Mouse (Mus musculus) forebrain, postnatal 0 days (tissue): ENCODE data around the gene Serpinb9b. TPM values are rescaled to one million over a fixed set of nuclear protein-coding genes. Genes with fewer than 3 reads are reported as not detected.
"Not testable (repeated sequence)": the region's sequence is repeated elsewhere in the genome, so short reads cannot be mapped to it uniquely, and the experiment has no call there.

ENCODE experiments used
- ATAC-seq: fragments of 200-750 bp; cut with Nextera tagmentation; 2 replicates; pipeline ENCODE4 v1.8.0; 2017; ENCODE audit warnings: mild to moderate bottlenecking, moderate library complexity
- DNase-seq: peaks from one replicate; pipeline ENCODE4 v3.0.0-alpha.2; 2015
- H3K27ac ChIP-seq: fragments of 300-500 bp; sonication (generic); 2 replicates; pipeline ENCODE4 v1.5.1; 2014; ENCODE audit warnings: low read depth, mild to moderate bottlenecking, antibody characterized with exemption, low read length, moderate library complexity, mixed read lengths
- H3K27me3 ChIP-seq: fragments of 300-500 bp; sonication (generic); 2 replicates; pipeline ENCODE4 v1.6.1; 2014; ENCODE audit warnings: mild to moderate bottlenecking, low read length, mixed read lengths; ENCODE audit not compliant: insufficient read depth
- H3K36me3 ChIP-seq: fragments of 300-500 bp; sonication (generic); 2 replicates; pipeline ENCODE4 v1.6.1; 2014; ENCODE audit warnings: mild to moderate bottlenecking, moderate library complexity; ENCODE audit not compliant: insufficient read depth
- H3K4me1 ChIP-seq: fragments of 300-500 bp; sonication (generic); 2 replicates; pipeline ENCODE4 v1.6.1; 2014; ENCODE audit warnings: antibody characterized with exemption; ENCODE audit not compliant: insufficient read depth
- H3K4me2 ChIP-seq: fragments of 300-500 bp; sonication (generic); 2 replicates; pipeline ENCODE4 v1.6.1; 2014; ENCODE audit warnings: low read depth, mild to moderate bottlenecking, moderate library complexity
- H3K4me3 ChIP-seq: fragments of 300-500 bp; sonication (generic); 2 replicates; pipeline ENCODE4 v1.5.1; 2014; ENCODE audit warnings: low read depth, low read length, mixed read lengths
- H3K9ac ChIP-seq: fragments of 300-500 bp; sonication (generic); 2 replicates; pipeline ENCODE4 v1.6.1; 2014; ENCODE audit warnings: mild to moderate bottlenecking
- H3K9me3 ChIP-seq: fragments of 300-500 bp; sonication (generic); 2 replicates; pipeline ENCODE4 v1.6.1; 2016; ENCODE audit warnings: low read length
- CTCF ChIP-seq: sonication (generic); IDR thresholded peaks from 2 replicates; pipeline ENCODE4 v1.5.1; 2016; ENCODE audit warnings: antibody characterized with exemption, control low read depth, low read depth
- WGBS: fragments of 180-500 bp; shearing (Covaris S2); extraction: QIAGEN DNeasy Blood & Tissue Kit; methylation state at CpG from one replicate; pipeline ENCODE4 v1.1.7; 2014; 5-methylcytosine and 5-hydroxymethylcytosine counted together
- polyA plus RNA-seq: library from polyadenylated mRNA; unstranded; fragments of >200 nt; fragmentation: Nextera tagmentation; extraction: Ambion mirVana; gene quantifications from 2 replicates; pipeline ENCODE4 v1.2.1, GENCODE M21; 2015
- total RNA-seq: library from RNA; depleted of rRNA; stranded (reverse); fragments of >200 nt; gene quantifications from 2 replicates; pipeline ENCODE4 v1.2.3, GENCODE M21; 2014

Serpinb9b gene
- total and polyA plus RNA-seq, 2 experiments from 2014 or later: 0.11 to 0.24 TPM

DNA sequence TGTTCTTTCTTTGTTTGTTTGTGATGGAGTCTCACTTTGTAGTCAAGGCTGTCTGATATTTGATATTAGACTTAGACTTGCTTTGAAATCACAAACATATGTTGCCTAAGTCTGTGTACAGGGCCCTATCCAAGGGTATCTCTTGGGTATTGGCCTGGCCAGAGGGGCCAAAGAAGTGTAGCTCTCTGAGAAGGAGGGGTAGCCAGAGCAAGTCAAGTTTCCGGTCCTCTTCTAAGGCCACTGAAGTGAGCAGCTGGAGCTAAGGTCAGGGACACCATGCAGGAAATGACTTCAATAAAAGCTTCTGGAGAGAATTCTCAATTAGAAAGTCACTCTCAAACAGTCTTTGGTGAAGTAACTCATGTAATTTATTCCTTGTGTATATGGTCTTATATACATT, 4.8 kb upstream of the Serpinb9b start:
- H3K9ac ChIP-seq: no peak overlapping the region
- H3K9me3 ChIP-seq: peaks cover 4% of the 10 kb centered on the region; the same call in 1 of the 2 replicates
- ATAC-seq (no peak), DNase-seq (no peak)
- TF ChIP-seq CTCF: no peak
- no peak overlapping the region for H3K27ac ChIP-seq
- no peaks in the 10 kb centered on the region for H3K36me3 ChIP-seq
- no peak overlapping the region for H3K4me2 ChIP-seq
- H3K27me3 ChIP-seq: no peaks in the 10 kb centered on the region
- WGBS: 95% methylated on average over 1 of the region's 1 CpGs
- no peak overlapping the region for H3K4me3 ChIP-seq
- no peaks in the 10 kb centered on the region for H3K4me1 ChIP-seq

DNA sequence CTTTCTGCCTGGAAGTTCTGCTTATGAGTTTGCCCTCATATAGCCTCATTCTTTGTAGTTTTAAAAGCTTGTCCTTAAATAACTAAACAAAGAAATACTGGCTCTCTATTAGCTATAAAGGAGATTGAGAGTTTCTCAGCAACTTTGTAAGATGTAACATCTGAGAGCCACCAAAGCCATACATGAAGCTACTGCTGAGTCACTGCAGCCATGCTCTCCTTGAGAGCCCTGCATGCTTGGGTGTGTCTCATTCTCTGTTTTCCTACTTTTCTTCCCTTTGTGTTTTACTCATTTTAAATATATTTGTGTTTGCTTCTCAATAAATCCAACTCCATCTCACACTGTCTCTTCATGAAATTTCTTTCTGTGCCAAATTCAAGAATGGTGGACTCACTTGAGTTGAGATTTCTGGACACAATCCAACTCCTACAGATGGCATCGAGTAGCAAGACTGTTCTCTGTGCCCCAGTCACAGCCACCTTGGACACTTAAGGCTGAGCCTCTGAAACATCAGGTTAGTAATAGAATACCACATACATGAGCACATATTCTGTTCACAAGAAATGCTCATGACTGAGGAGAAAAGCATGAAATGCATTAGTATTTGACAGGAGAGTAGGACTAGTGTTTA, 674 bp upstream of the Serpinb9b start:
- Histone ChIP-seq H3K36me3 (no peaks in the 10 kb centered on the region), H3K9ac (no peak overlapping the region), H3K9me3 (no peaks in the 10 kb centered on the region), H3K4me1 (no peaks in the 10 kb centered on the region), H3K4me2 (no peak overlapping the region), H3K27ac (no peak overlapping the region), H3K4me3 (no peak overlapping the region), H3K27me3 (no peaks in the 10 kb centered on the region)
- DNase-seq (no peak), ATAC-seq (no peak)
- 50% methylated on average over 1 of the region's 1 CpGs for WGBS
- no peak for TF ChIP-seq CTCF

DNA sequence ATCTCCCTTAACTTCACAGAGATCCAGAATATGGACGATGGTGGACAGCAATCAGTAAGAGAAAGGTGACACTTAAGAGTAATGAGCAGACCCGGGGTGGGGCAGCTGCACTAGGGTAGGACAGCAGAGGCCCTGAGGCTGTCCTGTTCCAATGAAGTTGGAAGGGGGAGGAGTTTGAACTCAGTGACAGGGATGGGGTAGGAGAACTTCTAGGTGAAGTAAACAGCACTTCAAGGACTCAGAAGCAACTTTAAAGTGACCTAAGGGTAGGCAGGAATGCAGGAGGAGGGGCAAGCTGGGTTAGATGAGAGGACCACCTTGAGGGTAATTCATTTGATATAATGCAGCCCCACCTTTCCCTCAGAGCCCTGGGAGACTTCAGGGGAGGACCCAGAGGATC, 930 bp downstream of the Serpinb9b start:
- WGBS: 72% methylated on average over 2 of the region's 2 CpGs
- H3K9me3 ChIP-seq: no peaks in the 10 kb centered on the region
- DNase-seq (no peak), ATAC-seq (no peak)
- H3K27ac ChIP-seq: no peak overlapping the region
- no peaks in the 10 kb centered on the region for H3K27me3 ChIP-seq
- H3K4me1 ChIP-seq: no peaks in the 10 kb centered on the region
- H3K4me2 ChIP-seq: no peak overlapping the region
- no peak for TF ChIP-seq CTCF
- no peaks in the 10 kb centered on the region for H3K36me3 ChIP-seq
- H3K9ac ChIP-seq: no peak overlapping the region
- no peak overlapping the region for H3K4me3 ChIP-seq

DNA sequence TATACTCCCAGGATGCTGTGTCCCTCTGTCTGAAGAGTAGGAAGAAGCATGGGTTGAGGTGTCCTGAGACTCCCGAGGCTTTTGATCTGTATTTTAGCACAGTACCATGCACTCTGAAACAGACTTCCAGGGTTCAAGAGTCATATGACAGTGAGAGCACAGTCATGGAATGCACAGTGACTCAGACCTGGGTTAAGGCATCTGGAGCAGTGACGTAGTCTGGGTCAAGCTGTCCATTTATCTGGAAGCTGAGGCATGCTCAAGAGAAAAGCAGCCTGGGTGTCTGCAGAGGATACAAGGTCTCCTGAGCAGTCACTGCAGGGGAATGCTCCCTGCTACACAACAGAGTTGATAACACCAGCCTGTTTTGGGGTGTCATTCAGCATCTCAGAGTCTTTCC, 1.3 kb downstream of the Serpinb9b start:
- Histone ChIP-seq H3K27me3 (no peaks in the 10 kb centered on the region), H3K27ac (no peak overlapping the region), H3K9ac (no peak overlapping the region), H3K4me3 (no peak overlapping the region), H3K4me1 (no peaks in the 10 kb centered on the region), H3K36me3 (no peaks in the 10 kb centered on the region), H3K9me3 (no peaks in the 10 kb centered on the region), H3K4me2 (no peak overlapping the region)
- ATAC-seq (no peak), DNase-seq (no peak)
- TF ChIP-seq CTCF: no peak
- WGBS: 86% methylated on average over 2 of the region's 2 CpGs

DNA sequence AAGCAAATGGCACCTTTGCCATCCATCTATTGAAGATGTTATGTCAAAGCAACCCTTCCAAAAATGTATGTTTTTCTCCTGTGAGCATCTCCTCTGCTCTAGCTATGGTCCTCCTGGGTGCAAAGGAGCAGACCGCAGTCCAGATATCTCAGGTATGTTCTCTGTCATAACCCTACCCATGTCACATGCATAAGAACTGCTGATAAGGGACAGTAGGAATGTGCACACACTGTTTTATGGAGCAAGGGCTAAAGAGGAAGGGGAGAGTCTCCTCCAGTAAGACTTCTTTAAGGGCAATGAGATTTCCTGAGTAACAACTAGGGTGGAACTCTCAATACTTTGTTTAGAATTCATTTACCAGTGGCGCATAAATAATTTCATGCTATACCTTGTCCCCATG, 2.3 kb downstream of the Serpinb9b start:
- H3K27ac ChIP-seq, H3K4me2 ChIP-seq, H3K9me3 ChIP-seq, DNase-seq, H3K4me3 ChIP-seq, ATAC-seq, H3K4me1 ChIP-seq, H3K9ac ChIP-seq, H3K27me3 ChIP-seq, H3K36me3 ChIP-seq: not testable (repeated sequence)
- WGBS: 100% methylated on average over 2 of the region's 2 CpGs

DNA sequence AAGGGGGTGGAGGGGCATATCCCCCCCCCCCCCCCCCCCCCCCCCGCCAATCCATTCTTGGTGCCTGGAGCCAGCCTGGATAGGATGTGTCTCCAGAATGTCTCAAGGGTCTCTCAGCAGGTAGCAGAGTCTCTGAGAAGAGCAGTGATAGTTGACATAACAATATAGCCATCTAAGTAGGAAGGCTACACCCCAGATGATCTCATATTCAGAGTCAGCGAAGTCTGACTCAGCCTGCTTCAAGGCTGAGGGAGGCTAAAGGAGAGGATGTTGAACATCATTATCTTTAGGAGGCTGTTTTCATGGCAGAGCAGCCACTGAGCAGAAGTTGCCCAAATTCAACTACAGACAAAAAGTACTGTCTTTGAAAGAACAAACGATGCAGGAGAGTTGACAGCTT, 3.1 kb downstream of the Serpinb9b start:
- Histone ChIP-seq H3K9me3 (no peaks in the 10 kb centered on the region), H3K27ac (no peak overlapping the region), H3K27me3 (no peaks in the 10 kb centered on the region), H3K4me1 (no peaks in the 10 kb centered on the region), H3K36me3 (no peaks in the 10 kb centered on the region), H3K4me2 (no peak overlapping the region), H3K9ac (no peak overlapping the region), H3K4me3 (no peak overlapping the region)
- TF ChIP-seq CTCF: no peak
- ATAC-seq (no peak), DNase-seq (no peak)
- WGBS: 88% methylated on average over 2 of the region's 3 CpGs

DNA sequence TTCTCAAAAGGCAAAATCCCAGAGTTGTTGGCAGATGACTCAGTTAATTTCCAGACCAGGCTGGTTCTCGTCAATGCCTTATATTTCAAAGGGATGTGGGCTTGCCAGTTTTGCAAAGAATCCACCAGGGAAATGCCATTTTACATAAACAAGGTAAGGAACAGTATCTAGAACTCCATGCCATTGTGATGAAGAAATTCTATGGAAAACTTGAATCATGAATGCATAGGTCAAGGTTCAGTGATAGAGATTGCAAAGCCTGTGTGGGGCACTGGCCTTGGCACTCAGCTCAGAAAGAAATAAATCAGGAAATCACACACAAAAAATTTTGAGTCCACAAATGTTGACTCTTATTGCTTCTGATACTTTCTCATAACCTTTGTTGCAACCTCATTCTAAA, 8.3 kb downstream of the Serpinb9b start:
- Histone ChIP-seq H3K4me2 (no peak overlapping the region), H3K4me1 (no peaks in the 10 kb centered on the region), H3K36me3 (no peaks in the 10 kb centered on the region), H3K9ac (no peak overlapping the region), H3K27me3 (no peaks in the 10 kb centered on the region), H3K9me3 (no peaks in the 10 kb centered on the region), H3K27ac (no peak overlapping the region), H3K4me3 (no peak overlapping the region)
- 78% methylated on average over 1 of the region's 1 CpGs for WGBS
- ATAC-seq: no peak
- no peak for TF ChIP-seq CTCF
- DNase-seq: no peak
